Mouse (Mus musculus): Measurements from ENCODE around the gene Gpr107. TPM values are rescaled to one million over a fixed set of nuclear protein-coding genes. Genes with fewer than 3 reads are reported as not detected.

Gene Gpr107
- polyA plus RNA-seq (2015; fragmentation: Nextera tagmentation; extraction: Ambion mirVana): 18.5 and 41.7 TPM in 2 replicates

DNA sequence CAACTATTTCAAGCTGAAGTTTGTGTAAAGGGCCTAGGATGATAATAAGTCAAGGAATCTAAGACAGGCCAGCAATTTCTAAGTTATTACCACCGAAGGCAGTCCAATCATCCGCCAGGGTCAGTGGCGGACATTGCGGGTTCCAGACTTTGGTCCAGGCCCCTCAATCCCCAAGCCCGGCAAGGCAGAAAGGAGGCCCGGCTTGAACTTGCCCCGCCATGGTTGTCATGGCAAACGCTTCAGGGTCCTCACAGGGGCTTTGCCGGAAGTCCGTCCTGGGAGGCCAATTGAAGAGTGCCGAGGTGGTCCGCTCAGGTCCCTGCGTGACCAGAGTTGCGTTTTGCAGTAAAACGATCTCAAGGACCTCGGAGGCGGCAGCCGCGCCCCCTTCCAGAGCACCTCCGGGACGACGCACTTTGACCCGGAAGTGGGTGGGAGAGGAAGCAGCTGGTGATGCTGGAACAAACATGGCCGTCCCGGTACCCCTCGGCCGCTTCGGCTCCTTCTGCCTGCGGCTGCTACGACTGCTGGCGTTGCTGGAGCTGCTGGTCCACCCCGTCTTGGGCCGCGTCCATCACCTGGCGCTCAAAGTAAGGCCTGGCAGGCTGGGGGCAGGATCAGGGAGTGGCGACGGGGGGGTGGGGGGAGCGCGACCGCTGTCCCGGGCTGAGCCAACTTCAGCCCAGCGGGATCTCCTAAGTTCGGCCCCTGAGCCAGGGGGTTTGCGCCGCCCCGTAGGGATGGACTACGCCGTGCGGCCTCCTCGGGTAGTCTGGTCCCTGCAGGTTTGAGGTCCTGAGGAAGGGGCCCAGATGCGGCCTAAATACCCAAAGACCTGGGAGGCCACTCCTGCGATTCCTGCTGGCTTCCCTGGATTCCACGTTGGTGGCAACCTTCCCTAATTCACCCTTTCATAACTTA is at the start of gene Gpr107:
Gene Gpr107, plus strand, starts transcription at position 425 of the 921 bp plus-strand sequence.

GRCm38 (mm10) chr2:31141867-31142454 is 10.2 kb upstream of the Gpr107 start, which contains the start of gene Fnbp1:
Fnbp1 (minus strand) TSS chr2:31142008.

GRCm38 (mm10) chr2:31245491-31246141 is 93.5 kb downstream of the Gpr107 start, which contains the start of gene Ncs1:
Ncs1 (plus strand) TSS chr2:31245823.

Other genes with a start within 250 kb of the Gpr107 start
- gene Ptges, start 222.5 kb upstream of the Gpr107 start, polyA plus RNA-seq (2015; fragmentation: Nextera tagmentation; extraction: Ambion mirVana): 6.7 and 8.8 TPM in 2 replicates
- 26.7 and 37.6 TPM in 2 replicates for gene Tor1b, start 199.4 kb upstream of the Gpr107 start, polyA plus RNA-seq (2015; fragmentation: Nextera tagmentation; extraction: Ambion mirVana)
- 74.8 and 75.9 TPM in 2 replicates for gene Tor1a, start 184.4 kb upstream of the Gpr107 start, polyA plus RNA-seq (2015; fragmentation: Nextera tagmentation; extraction: Ambion mirVana)
- 44.0 and 63.8 TPM in 2 replicates for gene BC005624, start 170.1 kb upstream of the Gpr107 start, polyA plus RNA-seq (2015; fragmentation: Nextera tagmentation; extraction: Ambion mirVana)
- gene Usp20, start 170.0 kb upstream of the Gpr107 start, polyA plus RNA-seq (2015; fragmentation: Nextera tagmentation; extraction: Ambion mirVana): 12.7 and 14.6 TPM in 2 replicates
- gene Fnbp1, start 10.3 kb upstream of the Gpr107 start, polyA plus RNA-seq (2015; fragmentation: Nextera tagmentation; extraction: Ambion mirVana): 11.9 and 12.7 TPM in 2 replicates
- 12.2 and 21.1 TPM in 2 replicates for gene Ncs1, start 93.5 kb downstream of the Gpr107 start, polyA plus RNA-seq (2015; fragmentation: Nextera tagmentation; extraction: Ambion mirVana)
- 0.44 and 0.73 TPM in 2 replicates for gene Hmcn2, start 162.1 kb downstream of the Gpr107 start, polyA plus RNA-seq (2015; fragmentation: Nextera tagmentation; extraction: Ambion mirVana)

All from adrenal gland, postnatal 0 days (tissue).